Mouse (Mus musculus): ENCODE results near the gene Akr7a5.
A peak's percentile ranks its signal among the peaks of the same experiment; 100 is the strongest.

GRCm38 (mm10) chr4:139301780-139302179 lies 8.8 kb upstream of the Akr7a5 start:
- TF ChIP-seq POLR2A (IDR thresholded peaks at IDR 0.05; ENCODE audit: extremely low read depth, insufficient read depth, low read length) = no peak
- TF ChIP-seq CTCF (IDR thresholded peaks at IDR 0.05; ENCODE audit: low read depth, low read length) = peak; percentile 27; the same call in 1 of the 2 replicates
